Mouse (Mus musculus) megakaryocyte progenitor cell, adult 5-6 weeks (primary cell): ENCODE data around the gene Klhl36. TPM values are rescaled to one million over a fixed set of nuclear protein-coding genes. Genes with fewer than 3 reads are reported as not detected.

Source experiments
- ATAC-seq: replicated peaks from 2 replicates; pipeline ENCODE4 v1.8.0; 2016; ENCODE audit warnings: mild to moderate bottlenecking, moderate TSS enrichment, inconsistent platforms; ENCODE audit not compliant: poor library complexity
- total RNA-seq, 2 experiments: library from RNA; stranded (forward) in 1 of 2; stranded (reverse) in 1 of 2; fragments of 157-497, 149-512 nt in 1 of 2; fragments of 200-1000 nt in 1 of 2; gene quantifications; 2 replicates each; pipeline versions ENCODE4 v1.2.3 to v1.2.4; 2015 to 2017

Klhl36 gene
- total RNA-seq, 2 experiments from 2014 or later, result 1.2 to 3.3 TPM

DNA sequence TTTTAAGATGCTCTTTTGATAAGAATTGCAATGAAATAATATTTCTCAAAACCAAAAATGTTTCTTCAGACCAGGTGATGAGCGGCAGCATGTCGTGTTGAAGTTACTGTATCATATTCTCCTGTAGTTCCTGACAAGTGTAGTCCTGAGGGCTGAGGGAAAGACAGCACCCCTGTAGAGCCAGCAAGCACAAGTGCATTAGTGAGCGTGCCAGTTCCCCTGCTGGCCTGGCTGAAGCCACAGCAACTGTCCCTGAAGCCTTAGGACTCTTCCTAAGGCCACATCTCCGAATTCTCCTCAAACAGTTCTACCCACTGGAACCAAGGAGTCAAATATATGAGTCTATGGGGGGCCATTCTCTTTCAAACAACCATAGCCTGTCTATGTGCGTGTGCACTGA lies 61.2 kb downstream of the Klhl36 start:
- ATAC-seq, result no peak

DNA sequence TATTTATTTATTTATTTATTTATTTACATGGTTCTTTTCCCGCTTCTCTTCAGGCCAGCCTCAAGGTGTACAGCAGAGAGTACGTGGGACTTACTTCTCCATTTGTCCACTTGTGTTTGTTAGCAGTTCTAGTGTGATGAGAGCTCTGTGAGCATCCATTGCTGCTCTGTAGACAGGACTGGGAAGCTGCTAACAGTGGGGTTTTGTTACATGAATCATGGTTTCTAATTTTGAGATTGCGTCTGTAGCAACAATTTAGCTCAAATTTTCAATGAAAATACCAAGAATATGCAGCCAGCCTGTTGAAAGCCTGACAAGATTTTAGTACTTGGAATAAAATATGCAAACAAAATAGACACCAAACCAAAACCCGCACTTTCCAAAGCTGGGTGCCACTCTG lies 63.4 kb downstream of the Klhl36 start:
- no peak for ATAC-seq

DNA sequence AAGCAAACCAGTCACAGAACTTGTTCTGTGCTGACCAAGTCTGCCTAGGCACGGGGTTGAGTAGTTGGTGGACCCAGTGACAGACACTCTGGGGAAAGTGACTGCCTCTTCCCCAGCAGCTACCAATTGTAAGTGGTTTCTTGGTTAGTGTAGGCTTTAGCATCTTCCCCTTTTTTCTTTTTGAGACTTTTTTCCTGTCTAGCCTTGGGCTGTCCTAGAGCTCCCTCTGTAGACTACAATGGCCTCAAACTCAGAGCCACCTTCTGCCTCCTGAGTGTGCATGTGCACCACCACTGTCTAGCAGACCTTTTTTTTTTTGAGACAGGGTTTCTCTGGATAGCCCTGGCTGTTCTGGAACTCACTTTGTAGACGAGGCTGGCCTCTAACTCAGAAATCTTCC lies 64.4 kb downstream of the Klhl36 start:
- peak; percentile 77 for ATAC-seq

Other genes starting within 250 kb of the Klhl36 start
- gene Adad2, start 249.5 kb upstream of the Klhl36 start, total RNA-seq (2015), result not detected in 2 replicates
- not detected in 2 replicates for gene Adad2, start 249.5 kb upstream of the Klhl36 start, total RNA-seq (2017)
- gene Kcng4, start 226.6 kb upstream of the Klhl36 start, total RNA-seq (2015), result not detected in 2 replicates
- not detected in 2 replicates for gene Kcng4, start 226.6 kb upstream of the Klhl36 start, total RNA-seq (2017)
- not detected in 2 replicates for gene Wfdc1, start 195.9 kb upstream of the Klhl36 start, total RNA-seq (2015)
- gene Wfdc1, start 195.9 kb upstream of the Klhl36 start, total RNA-seq (2017), result not detected in 2 replicates
- not detected in 2 replicates for gene Atp2c2, start 162.3 kb upstream of the Klhl36 start, total RNA-seq (2015)
- gene Atp2c2, start 162.3 kb upstream of the Klhl36 start, total RNA-seq (2017), result not detected in 2 replicates
- 2.6 TPM in 2 replicates for gene Tldc1, start 83.8 kb upstream of the Klhl36 start, total RNA-seq (2015)
- gene Tldc1, start 83.8 kb upstream of the Klhl36 start, total RNA-seq (2017), result 3.8 and 4.2 TPM in 2 replicates
- 88.7 and 123 TPM in 2 replicates for gene Cotl1, start 21.7 kb upstream of the Klhl36 start, total RNA-seq (2015)
- 101 and 127 TPM in 2 replicates for gene Cotl1, start 21.7 kb upstream of the Klhl36 start, total RNA-seq (2017)
- 71.9 and 73.0 TPM in 2 replicates for gene Usp10, start 48.1 kb downstream of the Klhl36 start, total RNA-seq (2015)
- 43.7 and 80.3 TPM in 2 replicates for gene Usp10, start 48.1 kb downstream of the Klhl36 start, total RNA-seq (2017)
- gene Gm20388, start 48.6 kb downstream of the Klhl36 start, total RNA-seq (2015), result 18.6 and 18.7 TPM in 2 replicates
- gene Gm20388, start 48.6 kb downstream of the Klhl36 start, total RNA-seq (2017), result 14.7 TPM in 1 of 2 replicates, not detected in the other
- gene Crispld2, start 130.2 kb downstream of the Klhl36 start, total RNA-seq (2015), result 0.49 and 0.54 TPM in 2 replicates
- 0.51 and 0.92 TPM in 2 replicates for gene Crispld2, start 130.2 kb downstream of the Klhl36 start, total RNA-seq (2017)
- gene Zdhhc7, start 239.2 kb downstream of the Klhl36 start, total RNA-seq (2015), result 10.5 and 11.1 TPM in 2 replicates
- 19.4 and 24.7 TPM in 2 replicates for gene Zdhhc7, start 239.2 kb downstream of the Klhl36 start, total RNA-seq (2017)